Mouse (Mus musculus): Measurements from ENCODE around the gene 9930104L06Rik.

Gene 9930104L06Rik

GRCm38 (mm10) chr4:124990325-124990724, 53.5 kb downstream of the 9930104L06Rik start:
- in situ Hi-C loops (cut with MboI, MseI), result no loop called here

Data from T-helper 1 cell (primary cell).